Mouse (Mus musculus) midbrain, embryonic 12.5 days (tissue): ENCODE results near the gene Larp6. TPM values are rescaled to one million over a fixed set of nuclear protein-coding genes. Genes with fewer than 3 reads are reported as not detected.

Experiments used
- ATAC-seq: fragments of 200-750 bp; cut with Nextera tagmentation; 2 replicates; pipeline ENCODE4 v1.8.0; 2017; ENCODE audit warnings: low read depth, moderate TSS enrichment, moderate library complexity; ENCODE audit not compliant: low FRiP score
- H3K27ac ChIP-seq: fragments of 300-500 bp; sonication (generic); replicated peaks from 2 replicates; pipeline ENCODE4 v1.5.1; 2016; ENCODE audit warnings: mild to moderate bottlenecking
- H3K27me3 ChIP-seq: fragments of 300-500 bp; sonication (generic); 2 replicates; pipeline ENCODE4 v1.6.1; 2016; ENCODE audit warnings: mild to moderate bottlenecking
- H3K36me3 ChIP-seq: fragments of 300-500 bp; sonication (generic); 2 replicates; pipeline ENCODE4 v1.6.1; 2016
- H3K4me1 ChIP-seq: fragments of 300-500 bp; sonication (generic); 2 replicates; pipeline ENCODE4 v1.6.1; 2016
- H3K4me2 ChIP-seq: fragments of 300-500 bp; sonication (generic); replicated peaks from 2 replicates; pipeline ENCODE4 v1.6.1; 2016; ENCODE audit warnings: mild to moderate bottlenecking, moderate library complexity
- H3K4me3 ChIP-seq: fragments of 300-500 bp; sonication (generic); 2 replicates; pipeline ENCODE4 v1.5.1; 2016; ENCODE audit warnings: mild to moderate bottlenecking
- H3K9ac ChIP-seq: fragments of 300-500 bp; sonication (generic); replicated peaks from 2 replicates; pipeline ENCODE4 v1.6.1; 2016; ENCODE audit warnings: mild to moderate bottlenecking, moderate library complexity
- H3K9me3 ChIP-seq: fragments of 300-500 bp; sonication (generic); 2 replicates; pipeline ENCODE4 v1.6.1; 2016; ENCODE audit warnings: mild to moderate bottlenecking
- WGBS: fragments of 180-500 bp; shearing (Covaris S2); methylation state at CpG from one replicate; pipeline ENCODE4 v1.1.7; 2016; 5-methylcytosine and 5-hydroxymethylcytosine counted together
- polyA plus RNA-seq: library from polyadenylated mRNA; unstranded; fragments of >200 nt; fragmentation: Nextera tagmentation; extraction: Ambion mirVana; gene quantifications from 2 replicates; pipeline ENCODE4 v1.2.1, GENCODE M21; 2016

Larp6 gene
- polyA plus RNA-seq, 1 experiment from 2014 or later: 5.6 TPM

- no peaks in the 10 kb centered on the region for H3K27me3 ChIP-seq
- H3K27ac ChIP-seq: no peak overlapping the region
- 74% methylated on average over 6 of the region's 6 CpGs for WGBS
- H3K36me3 ChIP-seq: no peaks in the 10 kb centered on the region
- no peaks in the 10 kb centered on the region for H3K9me3 ChIP-seq
- no peak for ATAC-seq
- H3K4me2 ChIP-seq: no peak overlapping the region
- H3K4me1 ChIP-seq: no peaks in the 10 kb centered on the region
- no peak overlapping the region for H3K9ac ChIP-seq
- no peak overlapping the region for H3K4me3 ChIP-seq
Observed at GRCm38 (mm10) chr9:60769711-60770111, 56.9 kb downstream of the Larp6 start.

- H3K9ac ChIP-seq: no peak overlapping the region
- no peak overlapping the region for H3K27ac ChIP-seq
- H3K9me3 ChIP-seq: no peaks in the 10 kb centered on the region
- H3K4me1 ChIP-seq: no peaks in the 10 kb centered on the region
- H3K36me3 ChIP-seq: no peaks in the 10 kb centered on the region
- no peaks in the 10 kb centered on the region for H3K27me3 ChIP-seq
- H3K4me2 ChIP-seq: no peak overlapping the region
- H3K4me3 ChIP-seq: no peak overlapping the region
- no peak for ATAC-seq
- WGBS: 87% methylated on average over 2 of the region's 2 CpGs
Observed at GRCm38 (mm10) chr9:60773713-60774112, 60.9 kb downstream of the Larp6 start.

- H3K27me3 ChIP-seq: no peaks in the 10 kb centered on the region
- no peak overlapping the region for H3K4me2 ChIP-seq
- no peak overlapping the region for H3K4me3 ChIP-seq
- H3K9me3 ChIP-seq: no peaks in the 10 kb centered on the region
- no peak overlapping the region for H3K9ac ChIP-seq
- H3K4me1 ChIP-seq: peaks cover 4% of the 10 kb centered on the region
- no peak for ATAC-seq
- H3K36me3 ChIP-seq: no peaks in the 10 kb centered on the region
- no peak overlapping the region for H3K27ac ChIP-seq
- 87% methylated on average over 9 of the region's 9 CpGs for WGBS
Observed at GRCm38 (mm10) chr9:60776899-60777298, 64.1 kb downstream of the Larp6 start.

- Histone ChIP-seq H3K4me3 (no peak overlapping the region), H3K4me2 (no peak overlapping the region), H3K36me3 (no peaks in the 10 kb centered on the region), H3K4me1 (peaks cover 7% of the 10 kb centered on the region), H3K9ac (no peak overlapping the region), H3K27me3 (peaks cover 8% of the 10 kb centered on the region; the same call in 1 of the 2 replicates), H3K27ac (peak overlapping the region; percentile 40), H3K9me3 (no peaks in the 10 kb centered on the region)
- ATAC-seq: peak; percentile 58; the same call in 1 of the 2 replicates
- 75% methylated on average over 9 of the region's 9 CpGs for WGBS
Observed at GRCm38 (mm10) chr9:60782057-60782789, 69.4 kb downstream of the Larp6 start.

GRCm38 (mm10) chr9:60785069-60785468, 72.3 kb downstream of the Larp6 start:
- Histone ChIP-seq H3K27me3 (peaks cover 8% of the 10 kb centered on the region; the same call in 1 of the 2 replicates), H3K27ac (no peak overlapping the region), H3K4me1 (peaks cover 7% of the 10 kb centered on the region), H3K4me2 (no peak overlapping the region), H3K9me3 (no peaks in the 10 kb centered on the region), H3K36me3 (no peaks in the 10 kb centered on the region), H3K4me3 (no peak overlapping the region), H3K9ac (no peak overlapping the region)
- no peak for ATAC-seq
- WGBS: 67% methylated on average over 4 of the region's 4 CpGs

GRCm38 (mm10) chr9:60787517-60788110, 74.8 kb downstream of the Larp6 start:
- 35% methylated on average over 2 of the region's 2 CpGs for WGBS
- Histone ChIP-seq H3K27ac (no peak overlapping the region), H3K9ac (no peak overlapping the region), H3K4me3 (no peak overlapping the region), H3K36me3 (no peaks in the 10 kb centered on the region), H3K4me1 (no peaks in the 10 kb centered on the region; the same call in 1 of the 2 replicates), H3K4me2 (no peak overlapping the region), H3K9me3 (no peaks in the 10 kb centered on the region), H3K27me3 (peaks cover 10% of the 10 kb centered on the region)
- ATAC-seq: no peak

Other genes starting within 250 kb of the Larp6 start
- 11.9 and 12.8 TPM in 2 replicates for gene Thsd4, start 190.9 kb upstream of the Larp6 start, polyA plus RNA-seq
- 59.4 and 60.2 TPM in 2 replicates for gene Lrrc49, start 24.8 kb upstream of the Larp6 start, polyA plus RNA-seq
- gene Uaca, start 81.6 kb downstream of the Larp6 start, polyA plus RNA-seq: 35.7 and 42.1 TPM in 2 replicates